Mouse (Mus musculus) bone marrow, adult 2 months (tissue): ENCODE measurements around the gene Uqcc3.

Experiments used
- CTCF ChIP-seq: fragments of 200-500 bp; IDR thresholded peaks from 2 replicates; pipeline ENCODE4 v1.5.1; 2011; ENCODE audit warnings: low read length, control low read depth; ENCODE audit not compliant: control insufficient read depth, insufficient read depth
- POLR2A ChIP-seq: fragments of 200-500 bp; IDR thresholded peaks from 2 replicates; pipeline ENCODE4 v1.6.1; 2011; ENCODE audit warnings: low read depth, mild to moderate bottlenecking, control low read depth, low read length, borderline replicate concordance; ENCODE audit not compliant: control insufficient read depth

DNA sequence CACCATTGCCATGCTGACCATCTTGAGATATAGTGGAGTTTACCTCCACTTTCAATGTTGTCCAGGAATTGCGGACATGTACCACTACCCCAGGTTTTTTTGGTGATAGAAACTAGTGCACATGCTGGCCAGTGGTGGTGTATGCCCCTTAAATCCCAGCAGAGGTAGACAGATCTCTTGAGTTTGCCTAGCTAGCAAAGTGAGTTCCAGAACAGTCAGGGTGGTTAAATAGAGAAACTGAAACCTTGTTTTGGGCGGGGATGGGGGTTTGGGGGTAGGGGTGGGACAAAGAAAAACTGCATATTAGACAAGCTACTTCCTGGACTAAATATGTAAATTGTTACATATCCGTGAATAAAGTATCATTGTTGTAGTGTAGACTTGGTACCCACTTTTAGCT lies 38.3 kb upstream of the Uqcc3 start:
- no peak for TF ChIP-seq POLR2A
- TF ChIP-seq CTCF: no peak
